Mouse (Mus musculus): Measurements from ENCODE around the gene 6430571L13Rik. TPM values are rescaled to one million over a fixed set of nuclear protein-coding genes. Genes with fewer than 3 reads are reported as not detected.

Gene 6430571L13Rik
- polyA plus RNA-seq, 2 experiments = 0.07 TPM; not detected in 1

- Histone ChIP-seq H3K27me3 (ENCODE audit: control insufficient read depth, insufficient read depth, low read length) (peaks cover 66% of the 10 kb centered on the region), H3K9ac (replicated peaks) (no peak within 1 kb of the TSS)
- 1% methylated on average over 31 of the region's 54 CpGs for WGBS (ENCODE audit: insufficient replicate concordance)
Measured at GRCm38 (mm10) chr9:107399491-107399971, 59.1 kb downstream of the 6430571L13Rik start, which contains the start of gene Cacna2d2. Cacna2d2 (plus strand) TSS chr9:107399612.

GRCm38 (mm10) chr9:107400060-107400511, 59.7 kb downstream of the 6430571L13Rik start:
- ATAC-seq (ENCODE audit: insufficient read depth) = no peak
- TF ChIP-seq EP300 (IDR thresholded peaks at IDR 0.05; ENCODE audit: low read depth) = no peak
- no peak for TF ChIP-seq CTCF (IDR thresholded peaks at IDR 0.05; ENCODE audit: low read depth)
- WGBS (ENCODE audit: insufficient replicate concordance) = 2% methylated on average over 43 of the region's 45 CpGs
- H3K27me3 ChIP-seq (ENCODE audit: control insufficient read depth, insufficient read depth, low read length) = peaks cover 66% of the 10 kb centered on the region
- H3K36me3 ChIP-seq (replicated peaks; ENCODE audit: control insufficient read depth, insufficient read depth, low read depth) = no peaks in the 10 kb centered on the region
- peak overlapping the region; percentile 48 for H3K4me2 ChIP-seq (ENCODE audit: low read depth)
- DNase-seq (ENCODE audit: low read depth in 3 of 3, low spot score in 3 of 3) = no peak
- peak overlapping the region in 1 of 2 experiments; percentile 39; a peak in 2 of 4 replicates for H3K4me3 ChIP-seq (ENCODE audit: insufficient read depth in 1 of 2, low read depth in 2 of 2, low read length in 2 of 2)
- H3K4me1 ChIP-seq (replicated peaks; ENCODE audit: control insufficient read depth in 2 of 2, insufficient read depth in 2 of 2, low read length in 1 of 2) = no peaks in the 10 kb centered on the region
- H3K9me3 ChIP-seq (ENCODE audit: control insufficient read depth, low read length) = no peaks in the 10 kb centered on the region
- H3K9ac ChIP-seq (replicated peaks) = no peak overlapping the region
- H3K27ac ChIP-seq = no peak overlapping the region

More at GRCm38 (mm10) chr9:107399491-107399971, 59.1 kb downstream of the 6430571L13Rik start, which contains the start of gene Cacna2d2:
- ATAC-seq (ENCODE audit: insufficient read depth) (no peak), DNase-seq (ENCODE audit: low read depth in 3 of 3, low spot score in 3 of 3) (no peak)
- H3K36me3 ChIP-seq (replicated peaks; ENCODE audit: control insufficient read depth, insufficient read depth, low read depth) = no peaks in the 10 kb centered on the region
- H3K9me3 ChIP-seq (ENCODE audit: control insufficient read depth, low read length) = no peaks in the 10 kb centered on the region
- peak within 1 kb of the TSS; percentile 48 for H3K4me2 ChIP-seq (ENCODE audit: low read depth)
- no peaks in the 10 kb centered on the region for H3K4me1 ChIP-seq (replicated peaks; ENCODE audit: control insufficient read depth in 2 of 2, insufficient read depth in 2 of 2, low read length in 1 of 2)
- peak within 1 kb of the TSS in 1 of 2 experiments; percentile 39; a peak in 2 of 4 replicates for H3K4me3 ChIP-seq (ENCODE audit: insufficient read depth in 1 of 2, low read depth in 2 of 2, low read length in 2 of 2)
- TF ChIP-seq CTCF (IDR thresholded peaks at IDR 0.05; ENCODE audit: low read depth) (no peak), EP300 (IDR thresholded peaks at IDR 0.05; ENCODE audit: low read depth) (no peak)
- H3K27ac ChIP-seq = no peak within 1 kb of the TSS

- Histone ChIP-seq H3K4me2 (ENCODE audit: low read depth) (no peak overlapping the region), H3K4me3 (ENCODE audit: insufficient read depth in 1 of 2, low read depth in 2 of 2, low read length in 2 of 2) (no peak overlapping the region), H3K4me1 (replicated peaks; ENCODE audit: control insufficient read depth in 2 of 2, insufficient read depth in 2 of 2, low read length in 1 of 2) (no peaks in the 10 kb centered on the region), H3K27ac (no peak overlapping the region), H3K9ac (replicated peaks) (no peak overlapping the region), H3K36me3 (replicated peaks; ENCODE audit: control insufficient read depth, insufficient read depth, low read depth) (no peaks in the 10 kb centered on the region), H3K27me3 (ENCODE audit: control insufficient read depth, insufficient read depth, low read length) (peaks cover 66% of the 10 kb centered on the region), H3K9me3 (ENCODE audit: control insufficient read depth, low read length) (no peaks in the 10 kb centered on the region)
- TF ChIP-seq EP300 (IDR thresholded peaks at IDR 0.05; ENCODE audit: low read depth) (no peak), CTCF (IDR thresholded peaks at IDR 0.05; ENCODE audit: low read depth) (no peak)
- DNase-seq (ENCODE audit: low read depth in 3 of 3, low spot score in 3 of 3) = no peak
- 15% methylated on average over 13 of the region's 13 CpGs for WGBS (ENCODE audit: insufficient replicate concordance)
- ATAC-seq (ENCODE audit: insufficient read depth) = no peak
Measured at GRCm38 (mm10) chr9:107400666-107401285, 60.4 kb downstream of the 6430571L13Rik start.

Other genes starting within 250 kb of the 6430571L13Rik start
- gene Dock3, start 108.7 kb upstream of the 6430571L13Rik start, polyA plus RNA-seq (2012; rRNA removed) = 0.09 and 0.11 TPM in 2 replicates
- gene Dock3, start 108.7 kb upstream of the 6430571L13Rik start, polyA plus RNA-seq (2014; fragmentation: Nextera tagmentation; extraction: Ambion mirVana) = not detected in 2 replicates
- 5.1 and 6.2 TPM in 2 replicates for gene Mapkapk3, start 50.7 kb upstream of the 6430571L13Rik start, polyA plus RNA-seq (2012; rRNA removed)
- 7.3 and 8.0 TPM in 2 replicates for gene Mapkapk3, start 50.7 kb upstream of the 6430571L13Rik start, polyA plus RNA-seq (2014; fragmentation: Nextera tagmentation; extraction: Ambion mirVana)
- 2.8 and 3.3 TPM in 2 replicates for gene Cish, start 44.6 kb upstream of the 6430571L13Rik start, polyA plus RNA-seq (2012; rRNA removed)
- 4.9 and 6.0 TPM in 2 replicates for gene Cish, start 44.6 kb upstream of the 6430571L13Rik start, polyA plus RNA-seq (2014; fragmentation: Nextera tagmentation; extraction: Ambion mirVana)
- gene Hemk1, start 2.3 kb upstream of the 6430571L13Rik start, polyA plus RNA-seq (2012; rRNA removed) = 3.1 and 3.3 TPM in 2 replicates
- gene Hemk1, start 2.3 kb upstream of the 6430571L13Rik start, polyA plus RNA-seq (2014; fragmentation: Nextera tagmentation; extraction: Ambion mirVana) = 2.2 and 3.5 TPM in 2 replicates
- 0.06 and 0.08 TPM in 2 replicates for gene Cacna2d2, start 59.0 kb downstream of the 6430571L13Rik start, polyA plus RNA-seq (2012; rRNA removed)
- gene Cacna2d2, start 59.0 kb downstream of the 6430571L13Rik start, polyA plus RNA-seq (2014; fragmentation: Nextera tagmentation; extraction: Ambion mirVana) = not detected in 2 replicates
- 8.3 and 8.6 TPM in 2 replicates for gene Tmem115, start 193.3 kb downstream of the 6430571L13Rik start, polyA plus RNA-seq (2012; rRNA removed)
- gene Tmem115, start 193.3 kb downstream of the 6430571L13Rik start, polyA plus RNA-seq (2014; fragmentation: Nextera tagmentation; extraction: Ambion mirVana) = 15.6 and 15.7 TPM in 2 replicates
- gene Cyb561d2, start 201.6 kb downstream of the 6430571L13Rik start, polyA plus RNA-seq (2012; rRNA removed) = 9.8 and 12.1 TPM in 2 replicates
- 14.1 and 14.3 TPM in 2 replicates for gene Cyb561d2, start 201.6 kb downstream of the 6430571L13Rik start, polyA plus RNA-seq (2014; fragmentation: Nextera tagmentation; extraction: Ambion mirVana)
- gene Nprl2, start 201.6 kb downstream of the 6430571L13Rik start, polyA plus RNA-seq (2012; rRNA removed) = 10.5 and 12.9 TPM in 2 replicates
- 9.2 and 10.2 TPM in 2 replicates for gene Nprl2, start 201.6 kb downstream of the 6430571L13Rik start, polyA plus RNA-seq (2014; fragmentation: Nextera tagmentation; extraction: Ambion mirVana)
- gene Zmynd10, start 206.7 kb downstream of the 6430571L13Rik start, polyA plus RNA-seq (2012; rRNA removed) = 0.19 and 0.25 TPM in 2 replicates
- 0.20 and 0.28 TPM in 2 replicates for gene Zmynd10, start 206.7 kb downstream of the 6430571L13Rik start, polyA plus RNA-seq (2014; fragmentation: Nextera tagmentation; extraction: Ambion mirVana)
- 9.8 and 13.6 TPM in 2 replicates for gene Rassf1, start 211.0 kb downstream of the 6430571L13Rik start, polyA plus RNA-seq (2012; rRNA removed)
- gene Rassf1, start 211.0 kb downstream of the 6430571L13Rik start, polyA plus RNA-seq (2014; fragmentation: Nextera tagmentation; extraction: Ambion mirVana) = 11.2 and 12.0 TPM in 2 replicates
- gene Tusc2, start 222.7 kb downstream of the 6430571L13Rik start, polyA plus RNA-seq (2012; rRNA removed) = 20.3 and 22.6 TPM in 2 replicates
- gene Tusc2, start 222.7 kb downstream of the 6430571L13Rik start, polyA plus RNA-seq (2014; fragmentation: Nextera tagmentation; extraction: Ambion mirVana) = 39.7 and 40.4 TPM in 2 replicates
- gene Hyal2, start 227.3 kb downstream of the 6430571L13Rik start, polyA plus RNA-seq (2012; rRNA removed) = 19.9 and 26.2 TPM in 2 replicates
- gene Hyal2, start 227.3 kb downstream of the 6430571L13Rik start, polyA plus RNA-seq (2014; fragmentation: Nextera tagmentation; extraction: Ambion mirVana) = 47.0 and 51.3 TPM in 2 replicates
- gene Hyal1, start 236.3 kb downstream of the 6430571L13Rik start, polyA plus RNA-seq (2012; rRNA removed) = 1.2 and 1.3 TPM in 2 replicates
- 1.2 and 1.4 TPM in 2 replicates for gene Hyal1, start 236.3 kb downstream of the 6430571L13Rik start, polyA plus RNA-seq (2014; fragmentation: Nextera tagmentation; extraction: Ambion mirVana)
- 11.4 and 16.9 TPM in 2 replicates for gene Naa80, start 238.3 kb downstream of the 6430571L13Rik start, polyA plus RNA-seq (2012; rRNA removed)
- 8.9 and 11.8 TPM in 2 replicates for gene Naa80, start 238.3 kb downstream of the 6430571L13Rik start, polyA plus RNA-seq (2014; fragmentation: Nextera tagmentation; extraction: Ambion mirVana)
- gene Hyal3, start 240.2 kb downstream of the 6430571L13Rik start, polyA plus RNA-seq (2012; rRNA removed) = 0.45 and 0.80 TPM in 2 replicates
- gene Hyal3, start 240.2 kb downstream of the 6430571L13Rik start, polyA plus RNA-seq (2014; fragmentation: Nextera tagmentation; extraction: Ambion mirVana) = 0.69 and 0.87 TPM in 2 replicates
- gene Ifrd2, start 247.0 kb downstream of the 6430571L13Rik start, polyA plus RNA-seq (2012; rRNA removed) = 113 and 135 TPM in 2 replicates
- gene Ifrd2, start 247.0 kb downstream of the 6430571L13Rik start, polyA plus RNA-seq (2014; fragmentation: Nextera tagmentation; extraction: Ambion mirVana) = 149 and 173 TPM in 2 replicates

All from liver, embryonic 14.5 days (tissue).